Mouse (Mus musculus) neutrophil, adult 65 days (primary cell): ENCODE results near the gene Olfr1447. TPM values are rescaled to one million over a fixed set of nuclear protein-coding genes. Genes with fewer than 3 reads are reported as not detected.

ENCODE experiments used
- total RNA-seq: library from RNA; stranded (reverse); gene quantifications from 2 replicates; pipeline ENCODE4 v1.2.4, GENCODE M21; 2023

The Olfr1447 gene
- total RNA-seq, result not detected in 2 replicates

DNA sequence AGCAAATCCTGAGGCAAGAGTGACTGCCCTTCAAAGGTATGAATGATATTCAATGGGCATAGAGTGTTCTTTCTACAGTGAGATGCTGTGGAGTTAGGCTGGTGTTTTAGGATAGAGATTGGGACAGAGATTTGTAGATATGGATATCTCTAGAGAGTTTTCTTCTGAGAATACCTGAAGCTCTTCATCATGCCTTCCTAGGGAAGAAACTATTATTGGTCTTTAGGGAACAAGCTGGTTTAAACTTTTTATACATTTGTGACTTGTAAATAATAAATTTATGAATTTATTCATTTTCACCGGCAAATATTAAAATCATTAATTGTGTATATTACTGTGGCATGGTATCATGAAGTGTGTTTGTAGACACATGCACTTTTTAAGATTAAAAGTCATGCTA is at the start of gene Olfr1447:
Gene Olfr1447 (minus strand): TSS at position 101 of the 400 bp plus-strand sequence.

DNA sequence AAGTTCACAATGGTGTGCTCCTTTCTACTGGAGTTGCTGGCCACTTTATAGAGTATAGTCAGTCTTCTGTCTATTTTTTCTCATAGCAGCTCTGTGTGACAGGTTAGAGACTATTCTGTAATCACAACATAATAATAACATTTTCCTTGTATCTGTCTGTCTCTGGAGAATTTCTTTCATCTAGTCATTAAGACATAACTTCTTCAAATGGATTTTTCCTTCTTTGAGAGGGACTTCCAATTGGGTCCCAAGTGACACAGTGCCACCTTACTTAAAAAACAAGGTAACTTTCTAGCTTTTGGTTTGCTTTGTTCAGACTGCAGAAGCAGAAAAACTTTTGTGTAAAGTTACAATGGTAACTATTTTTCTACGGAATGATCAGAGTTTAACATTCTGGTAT is 46.4 kb upstream of the Olfr1447 start, which contains the start of gene Olfr1450:
Gene Olfr1450 (plus strand): TSS at position 301 of the 400 bp plus-strand sequence.

DNA sequence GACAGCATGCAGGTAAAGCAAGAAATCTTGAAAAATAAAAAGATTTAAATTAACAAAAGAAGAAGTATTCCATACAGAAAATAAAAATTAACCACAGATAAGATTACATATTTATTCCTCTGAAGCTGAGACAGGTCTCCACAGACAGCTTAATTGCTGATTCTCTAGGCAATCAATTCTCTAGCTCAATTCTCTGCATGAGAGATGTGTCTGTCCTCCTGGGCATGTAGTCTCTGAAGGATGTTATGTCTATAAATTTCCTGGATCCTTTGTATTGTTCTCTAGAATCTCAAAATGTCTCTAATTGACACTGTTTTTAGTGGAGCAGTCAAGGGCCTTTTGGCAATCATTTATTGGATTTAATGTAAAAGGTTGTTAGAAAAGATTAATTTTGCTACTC is 27.0 kb upstream of the Olfr1447 start, which contains the start of gene Olfr1449:
Gene Olfr1449 (plus strand): TSS at position 301 of the 400 bp plus-strand sequence.

DNA sequence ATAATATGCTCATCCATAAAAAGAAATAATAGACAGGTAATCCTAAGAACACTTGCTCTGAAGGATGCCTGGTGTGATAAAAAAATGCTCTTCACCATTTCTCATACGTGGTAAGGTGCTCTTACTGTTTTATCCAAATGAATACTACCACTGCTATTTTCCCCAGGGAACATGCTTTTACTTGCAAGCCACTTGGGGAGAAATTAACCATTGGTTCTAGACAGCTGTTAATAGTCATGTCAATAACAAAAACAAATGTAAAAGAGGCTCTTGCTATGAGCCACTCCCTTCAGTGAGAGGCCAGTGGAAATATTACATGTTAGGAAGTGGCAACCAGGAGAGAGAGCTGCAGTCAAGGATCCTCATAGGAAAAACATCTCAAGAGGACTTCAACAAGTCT is 20.8 kb upstream of the Olfr1447 start, which contains the start of gene Olfr1448:
Gene Olfr1448 (minus strand): TSS at position 101 of the 400 bp plus-strand sequence.

DNA sequence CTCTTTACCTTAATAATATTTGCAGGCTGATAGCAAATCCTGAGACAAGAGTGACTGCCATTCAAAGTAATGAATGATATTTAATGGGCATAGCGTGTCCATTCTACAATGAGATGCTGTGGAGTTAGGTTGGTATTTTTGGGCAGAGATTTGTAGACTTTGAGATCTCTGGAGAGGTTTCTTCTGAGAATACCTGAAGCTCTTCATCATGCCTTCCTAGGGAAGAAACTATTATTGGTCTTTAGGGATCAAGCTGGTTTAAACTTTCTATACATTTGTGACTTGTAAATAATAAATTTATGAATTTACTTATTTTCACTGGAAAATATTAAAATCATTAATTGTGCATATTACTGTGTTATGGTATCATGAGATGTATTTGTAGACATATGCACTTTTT is 10.1 kb downstream of the Olfr1447 start, which contains the start of gene Olfr1446:
Gene Olfr1446 (minus strand): TSS at position 101 of the 400 bp plus-strand sequence.

DNA sequence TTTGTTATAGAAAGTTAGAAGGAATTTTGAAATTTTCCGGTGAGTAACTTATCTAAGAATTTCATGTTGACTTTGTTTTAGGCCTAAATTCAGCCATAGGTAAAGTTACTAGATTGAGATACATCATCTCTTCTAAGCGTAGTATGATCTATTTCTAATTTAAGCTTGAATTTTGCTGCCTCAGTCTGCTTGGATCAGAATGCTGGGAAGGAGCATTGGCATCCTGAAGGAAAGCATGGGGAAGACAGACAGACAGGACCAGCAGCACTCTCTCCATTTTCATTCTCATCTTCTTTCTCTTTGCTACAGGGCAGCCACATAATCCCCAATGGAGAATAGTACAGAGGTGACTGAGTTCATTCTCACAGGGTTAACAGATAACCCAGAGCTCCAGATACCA is 20.0 kb downstream of the Olfr1447 start, which contains the start of gene Olfr1445:
Gene Olfr1445 (plus strand): TSS at position 301 of the 400 bp plus-strand sequence.

DNA sequence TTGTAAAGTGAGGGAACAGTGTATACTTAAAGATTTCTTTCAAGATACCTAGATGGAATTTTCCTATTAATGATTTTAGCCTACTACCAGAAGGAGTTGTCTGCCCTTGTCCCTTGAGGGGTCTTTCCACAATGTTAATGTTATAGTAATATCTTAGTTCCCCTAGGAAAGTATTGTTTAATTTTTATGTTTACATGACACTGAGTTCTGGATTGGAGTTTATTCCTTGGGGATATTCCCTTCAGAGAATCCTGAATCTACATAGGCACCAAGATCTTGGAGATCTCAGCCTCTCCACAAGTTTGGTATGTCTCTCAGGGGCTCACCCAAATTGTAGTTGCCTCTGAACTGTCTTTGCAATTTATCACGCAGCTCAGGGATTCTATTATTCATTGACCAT is 46.6 kb downstream of the Olfr1447 start, which contains the start of gene Olfr1444:
Gene Olfr1444 (plus strand): TSS at position 301 of the 400 bp plus-strand sequence.

Other genes starting within 250 kb of the Olfr1447 start
- gene Olfr1442, start 233.3 kb downstream of the Olfr1447 start, total RNA-seq, result not detected in 2 replicates
- not detected in 2 replicates for gene Olfr1443, start 225.6 kb downstream of the Olfr1447 start, total RNA-seq
- gene Keg1, start 208.0 kb downstream of the Olfr1447 start, total RNA-seq, result not detected in 2 replicates
- 1.9 and 2.5 TPM in 2 replicates for gene Cntf, start 138.1 kb downstream of the Olfr1447 start, total RNA-seq
- gene Zfp91, start 107.6 kb downstream of the Olfr1447 start, total RNA-seq, result 53.4 and 64.8 TPM in 2 replicates
- 10.0 and 10.1 TPM in 2 replicates for gene Lpxn, start 107.5 kb downstream of the Olfr1447 start, total RNA-seq
- 0.66 TPM in 1 of 2 replicates, not detected in the other for gene Gm5244, start 57.1 kb downstream of the Olfr1447 start, total RNA-seq
- not detected in 2 replicates for gene Olfr1444, start 46.5 kb downstream of the Olfr1447 start, total RNA-seq
- gene Olfr1445, start 19.9 kb downstream of the Olfr1447 start, total RNA-seq, result not detected in 2 replicates
- gene Olfr1446, start 10.2 kb downstream of the Olfr1447 start, total RNA-seq, result not detected in 2 replicates
- not detected in 2 replicates for gene Olfr1448, start 20.7 kb upstream of the Olfr1447 start, total RNA-seq
- gene Olfr1449, start 27.1 kb upstream of the Olfr1447 start, total RNA-seq, result not detected in 2 replicates
- not detected in 2 replicates for gene Olfr1450, start 46.5 kb upstream of the Olfr1447 start, total RNA-seq
- not detected in 2 replicates for gene Olfr1451, start 91.3 kb upstream of the Olfr1447 start, total RNA-seq
- not detected in 2 replicates for gene Olfr1453, start 124.6 kb upstream of the Olfr1447 start, total RNA-seq
- gene Olfr1454, start 156.9 kb upstream of the Olfr1447 start, total RNA-seq, result not detected in 2 replicates
- gene Olfr1457, start 194.1 kb upstream of the Olfr1447 start, total RNA-seq, result not detected in 2 replicates
- not detected in 2 replicates for gene Olfr1458, start 203.0 kb upstream of the Olfr1447 start, total RNA-seq
- gene Olfr1459, start 245.8 kb upstream of the Olfr1447 start, total RNA-seq, result 0.09 and 0.11 TPM in 2 replicates